Mouse (Mus musculus): ENCODE data around the gene Gfral.
A peak's percentile ranks its signal among the peaks of the same experiment; 100 is the strongest.

Gene Gfral

GRCm38 (mm10) chr9:76213557-76213956, at the start of gene Gfral:
Gene Gfral (minus strand): TSS chr9:76213657.
- DNase-seq: no peak

GRCm38 (mm10) chr9:76257731-76258130, 44.3 kb upstream of the Gfral start:
- DNase-seq: no peak

GRCm38 (mm10) chr9:76252544-76252943, 39.1 kb upstream of the Gfral start:
- DNase-seq: no peak

GRCm38 (mm10) chr9:76252109-76252508, 38.7 kb upstream of the Gfral start:
- DNase-seq: no peak

GRCm38 (mm10) chr9:76242322-76242721, 28.9 kb upstream of the Gfral start:
- no peak for DNase-seq

GRCm38 (mm10) chr9:76237946-76238345, 24.5 kb upstream of the Gfral start:
- no peak for DNase-seq

- DNase-seq: no peak
These were observed 23.8 kb upstream of the Gfral start for GRCm38 (mm10) chr9:76237243-76237642.

- peak; percentile 24 to 42 for DNase-seq
These were observed 23.2 kb upstream of the Gfral start for GRCm38 (mm10) chr9:76236626-76237025.

GRCm38 (mm10) chr9:76235945-76236503, 22.6 kb upstream of the Gfral start:
- DNase-seq: no peak

- no peak for DNase-seq
These were observed 21.4 kb upstream of the Gfral start for GRCm38 (mm10) chr9:76234899-76235298.

GRCm38 (mm10) chr9:76230400-76230799, 16.9 kb upstream of the Gfral start:
- DNase-seq: no peak

GRCm38 (mm10) chr9:76217178-76217975, 3.9 kb upstream of the Gfral start:
- no peak for DNase-seq

GRCm38 (mm10) chr9:76214678-76215077, 1.2 kb upstream of the Gfral start:
- DNase-seq: no peak

GRCm38 (mm10) chr9:76196917-76197316, 16.5 kb downstream of the Gfral start:
- no peak for DNase-seq

GRCm38 (mm10) chr9:76179221-76179620, 34.2 kb downstream of the Gfral start:
- DNase-seq: no peak

- DNase-seq: no peak
These were observed 40.7 kb downstream of the Gfral start for GRCm38 (mm10) chr9:76172686-76173295.

GRCm38 (mm10) chr9:76168355-76168754, 45.1 kb downstream of the Gfral start:
- no peak for DNase-seq

GRCm38 (mm10) chr9:76162446-76162845, 51.0 kb downstream of the Gfral start:
- DNase-seq: no peak

- no peak for DNase-seq
These were observed 67.9 kb downstream of the Gfral start for GRCm38 (mm10) chr9:76145593-76145992.

GRCm38 (mm10) chr9:76138378-76139109, 74.9 kb downstream of the Gfral start:
- DNase-seq: no peak

- no peak for DNase-seq
These were observed 79.4 kb downstream of the Gfral start for GRCm38 (mm10) chr9:76134042-76134441.

GRCm38 (mm10) chr9:76129353-76129752, 84.1 kb downstream of the Gfral start:
- no peak for DNase-seq

- no peak for DNase-seq
These were observed 89.2 kb downstream of the Gfral start for GRCm38 (mm10) chr9:76124249-76124648.

Measured in kidney, adult 8-10 months (tissue).